In the genomic region with DNA sequence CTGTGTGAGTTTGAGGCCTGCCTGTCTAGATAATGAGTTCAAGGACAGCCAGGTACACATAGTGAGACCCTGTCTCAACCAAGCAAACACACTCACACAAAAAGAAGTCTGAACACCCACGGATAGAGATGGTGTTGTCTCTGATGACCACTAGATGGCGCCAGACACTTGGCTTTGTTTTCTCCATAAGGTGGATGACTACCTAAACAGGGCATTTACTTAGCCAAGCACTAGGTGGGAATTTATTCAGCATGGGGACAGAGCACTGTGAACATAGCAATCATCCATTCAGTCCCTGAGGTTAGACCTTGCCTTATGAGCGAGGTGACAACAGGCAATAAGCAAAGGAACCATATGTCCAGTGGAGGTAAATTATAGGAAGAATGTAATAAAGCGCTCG, we compare ENCODE assay signal across 10 mouse cellular contexts. TPM values are rescaled to one million over a fixed set of nuclear protein-coding genes. Genes with fewer than 3 reads are reported as not detected.
A peak's percentile ranks its signal among the peaks of the same experiment; 100 is the strongest.
DNase-seq lines count a peak whose midpoint lies in the region; ATAC-seq and TF ChIP-seq lines count a peak whose summit lies in the region.
"Had no signal": no experiment of that assay in that cellular context is flagged by ENCODE, and none has a peak within 500 bp of the region (broad histone marks: within the 10 kb centered on the region; RNA-seq: fewer than 3 reads in every experiment).

No protein-coding gene starts in this region.

- peak; percentile 78 for DNase-seq in CD4-positive, CD25-positive, alpha-beta regulatory T cell, adult 2 months (ENCODE audit: low read depth, low spot score)
- DNase-seq in neural tube, embryonic 10.5 days (ENCODE audit: extremely low spot score, low spot score) = peak; percentile 49
- peak; percentile 58 for DNase-seq in liver, postnatal 0 days
- peak; percentile 64 to 72 for DNase-seq in right cerebral cortex, adult 2 months (ENCODE audit: low spot score in 2 of 2)

- TF ChIP-seq EP300 in liver, postnatal 0 days (IDR thresholded peaks at IDR 0.05; ENCODE audit: low read depth) = no peak

- 47% methylated on average over 5 of the region's 5 CpGs for WGBS in neural tube, embryonic 15.5 days
- WGBS in hindbrain, embryonic 15.5 days = 50% methylated on average over 5 of the region's 5 CpGs
- 41% methylated on average over 5 of the region's 5 CpGs for WGBS in liver, postnatal 0 days (ENCODE audit: insufficient replicate concordance)

- H3K27ac ChIP-seq in neural tube, embryonic 15.5 days (replicated peaks) = no peak overlapping the region
- no peak overlapping the region for H3K27ac ChIP-seq in hindbrain, embryonic 15.5 days (replicated peaks)
- H3K27ac ChIP-seq in liver, postnatal 0 days (ENCODE audit: low read depth) = no peak overlapping the region
- H3K27ac ChIP-seq: heart, embryonic 15.5 days; neural tube, embryonic 13.5 days had no signal

- H3K9ac ChIP-seq in neural tube, embryonic 15.5 days (replicated peaks) = no peak overlapping the region
- H3K9ac ChIP-seq in hindbrain, embryonic 15.5 days = no peak overlapping the region
- no peak overlapping the region for H3K9ac ChIP-seq in liver, postnatal 0 days (replicated peaks)
- H3K9ac ChIP-seq: heart, embryonic 15.5 days; neural tube, embryonic 13.5 days had no signal

- H3K4me1 ChIP-seq in neural tube, embryonic 15.5 days = peaks cover 18% of the 10 kb centered on the region
- peaks cover 13% of the 10 kb centered on the region for H3K4me1 ChIP-seq in hindbrain, embryonic 15.5 days (replicated peaks)
- H3K4me1 ChIP-seq in liver, postnatal 0 days (ENCODE audit: insufficient read depth) = peaks cover 12% of the 10 kb centered on the region; the same call in 1 of the 2 replicates

- no peak overlapping the region for H3K4me2 ChIP-seq in neural tube, embryonic 15.5 days
- H3K4me2 ChIP-seq in hindbrain, embryonic 15.5 days = no peak overlapping the region
- no peak overlapping the region for H3K4me2 ChIP-seq in liver, postnatal 0 days (ENCODE audit: low read depth, low read length)
- H3K4me2 ChIP-seq: heart, embryonic 15.5 days; neural tube, embryonic 13.5 days had no signal

- ATAC-seq in CD4-positive, CD25-positive, alpha-beta regulatory T cell, adult 4 months = no peak
- ATAC-seq in neural tube, embryonic 15.5 days (ENCODE audit: low FRiP score) = no peak
- 0 out of 2 replicates have a peak, but pooled peaks have one; percentile 23 for ATAC-seq in common myeloid progenitor, adult 5-6 weeks (replicated peaks; ENCODE audit: low read depth, poor library complexity, severe bottlenecking)
- ATAC-seq in hindbrain, embryonic 15.5 days (ENCODE audit: low FRiP score, low read depth) = peak; percentile 39; the same call in 1 of the 2 replicates
- peak; percentile 31; the same call in 1 of the 2 replicates for ATAC-seq in liver, postnatal 0 days

- no peaks in the 10 kb centered on the region for H3K27me3 ChIP-seq in neural tube, embryonic 15.5 days (replicated peaks)
- no peaks in the 10 kb centered on the region for H3K27me3 ChIP-seq in hindbrain, embryonic 15.5 days
- H3K27me3 ChIP-seq in liver, postnatal 0 days (ENCODE audit: insufficient read depth, low read length) = no peaks in the 10 kb centered on the region
- H3K27me3 ChIP-seq: heart, embryonic 15.5 days; neural tube, embryonic 13.5 days had no signal

- peaks cover 22% of the 10 kb centered on the region for H3K36me3 ChIP-seq in neural tube, embryonic 15.5 days
- H3K36me3 ChIP-seq in hindbrain, embryonic 15.5 days = peaks cover 13% of the 10 kb centered on the region; the same call in 1 of the 2 replicates
- no peaks in the 10 kb centered on the region for H3K36me3 ChIP-seq in liver, postnatal 0 days (replicated peaks; ENCODE audit: insufficient read depth, low read length)

- TF ChIP-seq CTCF in liver, postnatal 0 days (IDR thresholded peaks at IDR 0.05; ENCODE audit: low read depth) = peak; percentile 98

- H3K4me3 ChIP-seq in neural tube, embryonic 15.5 days (replicated peaks) = no peak overlapping the region
- H3K4me3 ChIP-seq in hindbrain, embryonic 15.5 days = no peak overlapping the region
- no peak overlapping the region for H3K4me3 ChIP-seq in liver, postnatal 0 days (ENCODE audit: low read depth, low read length)
- H3K4me3 ChIP-seq: heart, embryonic 15.5 days; neural tube, embryonic 13.5 days had no signal

- no peaks in the 10 kb centered on the region for H3K9me3 ChIP-seq in neural tube, embryonic 15.5 days (replicated peaks)
- H3K9me3 ChIP-seq in hindbrain, embryonic 15.5 days = no peaks in the 10 kb centered on the region
- H3K9me3 ChIP-seq in liver, postnatal 0 days (ENCODE audit: low read length) = no peaks in the 10 kb centered on the region
- H3K9me3 ChIP-seq: heart, embryonic 15.5 days; neural tube, embryonic 13.5 days had no signal

RNA-seq across cellular contexts. Expression of gene Cd276, which starts 15.4 kb away (rescaled TPM):
- polyA plus RNA-seq in CD4-positive, CD25-positive, alpha-beta regulatory T cell, adult 4 months (2017; shearing (Covaris generic)) = not detected
- polyA plus RNA-seq in neural tube, embryonic 15.5 days (2015; fragmentation: Nextera tagmentation; extraction: Ambion mirVana) = 30.3 and 33.6 TPM in 2 replicates
- total RNA-seq in common myeloid progenitor, adult 5-6 weeks (2017) = 0.09 TPM in 1 of 2 replicates, not detected in the other
- polyA plus RNA-seq in hindbrain, embryonic 15.5 days (2015; fragmentation: Nextera tagmentation; extraction: Ambion mirVana) = 29.9 and 33.8 TPM in 2 replicates
- polyA plus RNA-seq in liver, postnatal 0 days (2015; fragmentation: Nextera tagmentation; extraction: Ambion mirVana) = 1.4 and 1.5 TPM in 2 replicates

RNA-seq across cellular contexts. Expression of gene Nptn, which starts 42.2 kb away (rescaled TPM):
- polyA plus RNA-seq in CD4-positive, CD25-positive, alpha-beta regulatory T cell, adult 4 months (2017; shearing (Covaris generic)) = 10 to 100 TPM; 70.3 to 72.6 TPM
- polyA plus RNA-seq in neural tube, embryonic 15.5 days (2015; fragmentation: Nextera tagmentation; extraction: Ambion mirVana) = 214 and 219 TPM in 2 replicates
- 57.7 and 59.4 TPM in 2 replicates for total RNA-seq in common myeloid progenitor, adult 5-6 weeks (2017)
- polyA plus RNA-seq in hindbrain, embryonic 15.5 days (2015; fragmentation: Nextera tagmentation; extraction: Ambion mirVana) = 185 and 190 TPM in 2 replicates
- 66.3 and 73.8 TPM in 2 replicates for polyA plus RNA-seq in liver, postnatal 0 days (2015; fragmentation: Nextera tagmentation; extraction: Ambion mirVana)

RNA-seq across cellular contexts. Expression of gene Insyn1, which starts 51.5 kb away (rescaled TPM):
- polyA plus RNA-seq in CD4-positive, CD25-positive, alpha-beta regulatory T cell, adult 4 months (2017; shearing (Covaris generic)) = not detected
- 9.5 and 14.9 TPM in 2 replicates for polyA plus RNA-seq in neural tube, embryonic 15.5 days (2015; fragmentation: Nextera tagmentation; extraction: Ambion mirVana)
- not detected in 2 replicates for total RNA-seq in common myeloid progenitor, adult 5-6 weeks (2017)
- 12.9 and 14.5 TPM in 2 replicates for polyA plus RNA-seq in hindbrain, embryonic 15.5 days (2015; fragmentation: Nextera tagmentation; extraction: Ambion mirVana)
- polyA plus RNA-seq in liver, postnatal 0 days (2015; fragmentation: Nextera tagmentation; extraction: Ambion mirVana) = not detected in 2 replicates

Comparison
In these comparisons a context has a peak if more than half of its experiments do, and no peak if none do; other contexts are left out.
1. ATAC-seq: peak in common myeloid progenitor, adult 5-6 weeks (single experiment), hindbrain, embryonic 15.5 days (single experiment) and liver, postnatal 0 days (single experiment); none in CD4-positive, CD25-positive, alpha-beta regulatory T cell, adult 4 months (single experiment) and neural tube, embryonic 15.5 days (single experiment).
2. RNA of gene Cd276, which starts 15.4 kb away (polyA plus RNA-seq): 29.9 to 33.8 TPM in hindbrain, embryonic 15.5 days and 30.3 to 33.6 TPM in neural tube, embryonic 15.5 days; 1.4 to 1.5 TPM in liver, postnatal 0 days and not detected in CD4-positive, CD25-positive, alpha-beta regulatory T cell, adult 4 months; every median in the first group is over 10 times any median in the second.
3. RNA of gene Insyn1, which starts 51.5 kb away (polyA plus RNA-seq): 9.5 to 14.9 TPM in neural tube, embryonic 15.5 days and 12.9 to 14.5 TPM in hindbrain, embryonic 15.5 days; not detected in CD4-positive, CD25-positive, alpha-beta regulatory T cell, adult 4 months and not detected in liver, postnatal 0 days; every median in the first group is over 10 times any median in the second.
4. Peak in every context shown above with its lines, with median percentiles within 50 percentile points of each other: DNase-seq.